Mouse (Mus musculus) cerebellum, adult 18-20 months (tissue): ENCODE measurements around the gene Map3k15.

Experiments used
- DNase-seq, 2 experiments: peaks; one replicate each; pipeline ENCODE4 v3.0.0; 2021

The Map3k15 gene

DNA sequence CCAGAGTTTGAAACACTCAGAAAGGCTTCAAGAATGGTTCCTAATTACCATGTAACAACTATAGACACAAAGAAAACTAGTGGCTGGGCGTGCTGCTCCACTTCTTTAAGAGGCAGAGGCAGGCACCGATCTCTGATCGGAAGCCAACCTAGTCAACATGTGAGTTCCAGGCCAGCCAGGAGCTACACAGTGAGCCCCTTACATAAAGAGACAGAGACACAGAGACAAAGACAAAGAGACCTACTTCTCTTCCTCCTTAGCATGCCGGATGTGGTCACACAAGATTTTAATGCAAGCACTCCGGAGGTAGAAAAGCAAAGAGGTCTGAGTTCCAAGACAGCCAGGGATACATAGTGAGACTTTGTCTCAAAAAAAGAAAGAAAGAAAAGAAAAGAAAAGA, 147.9 kb downstream of the Map3k15 start:
- DNase-seq = no peak

DNA sequence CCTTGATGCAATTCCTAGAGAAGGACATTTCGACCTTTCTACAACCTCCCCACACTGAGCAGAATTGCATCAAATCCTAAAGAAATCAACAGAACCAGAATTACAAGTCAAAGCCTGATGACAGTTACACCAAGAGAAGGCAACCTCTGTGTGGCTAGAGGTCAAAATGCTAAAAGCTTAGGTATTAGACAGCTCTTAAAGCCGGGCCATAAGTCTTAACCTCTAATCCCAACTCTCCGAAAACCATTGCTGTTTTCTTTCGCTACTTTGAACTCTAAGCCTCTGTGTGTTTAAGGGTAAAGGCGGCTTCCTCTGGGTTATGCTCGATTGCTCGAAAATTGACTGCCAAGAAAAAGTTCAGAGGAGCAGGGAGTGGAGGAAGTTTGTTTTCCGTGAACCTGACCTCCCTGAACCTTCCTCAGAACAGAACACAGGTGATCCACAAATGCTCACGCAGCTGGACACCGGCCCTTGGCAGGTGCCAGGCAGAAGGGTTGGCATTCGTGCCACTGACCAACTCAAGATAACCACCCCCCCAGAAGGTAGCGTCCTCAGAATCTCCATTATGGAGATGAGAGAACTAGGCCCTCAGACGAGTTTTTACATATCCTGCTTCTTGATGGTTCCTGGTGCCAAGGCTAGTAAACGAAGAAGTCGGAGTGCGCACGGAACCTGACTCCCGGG, 149.1 kb downstream of the Map3k15 start:
- DNase-seq = peak in 1 of 2 experiments; percentile 32

DNA sequence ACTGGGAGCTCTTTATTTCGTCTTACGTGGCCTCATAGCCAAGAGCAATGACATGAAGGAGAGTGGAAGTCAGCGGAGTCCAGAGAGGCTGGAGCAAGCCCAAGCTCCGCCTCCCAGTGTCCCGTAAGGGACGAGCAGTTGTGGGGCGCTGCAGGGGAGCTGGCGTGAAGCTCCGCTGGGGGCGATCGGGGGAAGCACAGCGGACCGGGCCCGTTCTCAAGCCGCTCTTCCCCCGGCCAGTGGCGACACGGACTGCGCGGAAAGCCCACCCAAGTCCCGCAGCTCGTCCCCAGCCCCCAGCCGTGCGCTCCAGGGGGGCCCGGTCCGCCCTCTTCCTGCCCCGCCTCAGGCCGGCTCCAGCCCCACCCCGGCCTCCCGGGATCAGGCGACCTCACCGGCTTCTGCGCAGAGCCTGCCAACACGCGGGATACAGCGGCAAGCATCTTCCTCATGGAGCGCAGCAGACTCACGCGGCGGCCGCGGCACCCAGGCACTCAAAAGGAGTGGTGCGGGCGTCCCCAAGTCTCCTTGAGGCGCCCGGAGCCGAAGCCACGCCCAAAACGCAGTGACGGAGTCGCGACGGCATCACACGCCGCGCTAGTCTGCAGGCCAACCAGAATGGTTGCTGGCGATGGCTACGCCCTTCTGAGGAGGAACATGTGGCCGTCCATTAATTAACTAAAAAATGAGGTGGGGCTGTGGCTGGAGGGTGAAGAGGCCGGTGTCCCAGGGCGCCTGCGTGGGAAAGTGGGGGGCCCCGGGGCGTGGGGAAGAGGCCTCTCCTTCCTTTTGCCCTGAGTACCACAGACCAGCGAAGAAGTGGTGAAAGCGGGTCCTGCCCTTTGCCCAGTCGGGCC, 149.9 kb downstream of the Map3k15 start, which contains the start of gene Pdha1:
Gene Pdha1, minus strand, starts transcription at position 553 of the 857 bp plus-strand sequence.
- DNase-seq = peak; percentile 82 to 85

DNA sequence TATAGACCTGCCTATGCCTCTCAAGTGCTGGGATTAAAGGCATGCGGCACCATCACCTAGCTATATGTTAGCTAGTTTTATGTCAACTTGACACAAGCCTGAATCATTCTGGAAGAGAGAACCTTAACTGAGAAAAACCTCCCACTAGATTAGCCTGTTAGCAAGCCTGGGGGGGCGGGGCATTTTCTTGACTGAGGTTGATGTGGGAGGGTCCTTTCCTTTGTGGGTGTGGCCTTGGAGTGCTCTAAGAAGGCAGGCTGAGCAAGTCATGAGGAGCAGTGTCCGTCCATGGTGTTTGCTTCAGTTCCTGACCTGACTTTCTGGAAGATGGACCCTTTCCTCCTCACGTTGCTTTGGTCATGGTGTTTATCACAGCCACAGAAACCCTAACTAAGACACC, 158.6 kb downstream of the Map3k15 start:
- no peak for DNase-seq

DNA sequence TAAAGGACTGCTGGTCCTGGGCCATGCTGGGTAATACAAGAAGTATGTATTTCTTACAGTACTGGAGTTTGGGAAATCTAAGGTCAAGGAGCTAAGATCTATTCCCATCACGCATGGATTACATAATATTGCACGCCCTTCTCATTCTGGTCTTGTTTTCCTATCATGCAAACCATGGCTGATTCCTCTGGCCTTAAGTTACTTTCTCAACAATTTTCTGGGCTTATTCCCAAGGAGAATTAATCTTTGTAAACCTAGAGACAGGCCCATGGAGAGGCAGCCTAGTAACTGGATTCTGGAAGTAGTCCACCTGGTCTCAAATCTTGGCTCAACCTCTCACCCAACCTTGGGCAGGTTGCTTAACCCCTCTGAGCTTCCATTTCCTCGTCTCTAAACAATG, 159.2 kb downstream of the Map3k15 start:
- DNase-seq = no peak

DNA sequence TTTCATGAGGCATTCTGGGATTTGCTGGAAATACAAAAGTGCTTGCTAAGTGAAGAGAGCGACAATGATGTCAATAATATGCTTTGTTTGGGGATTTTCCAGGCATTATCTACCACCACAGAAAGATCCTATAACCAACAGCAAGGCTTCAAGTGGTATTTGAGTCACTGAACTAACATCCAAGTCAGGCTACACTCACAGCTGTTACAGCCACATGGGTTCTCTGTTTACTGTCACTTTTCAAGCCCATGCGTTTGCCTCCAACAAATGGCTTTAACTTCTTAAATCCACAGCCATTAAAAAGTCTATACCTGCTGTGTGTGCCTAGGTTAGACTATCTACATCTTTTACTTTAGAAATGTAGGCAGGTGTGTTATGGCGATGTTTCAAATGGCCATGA, 160.6 kb downstream of the Map3k15 start:
- DNase-seq = no peak

DNA sequence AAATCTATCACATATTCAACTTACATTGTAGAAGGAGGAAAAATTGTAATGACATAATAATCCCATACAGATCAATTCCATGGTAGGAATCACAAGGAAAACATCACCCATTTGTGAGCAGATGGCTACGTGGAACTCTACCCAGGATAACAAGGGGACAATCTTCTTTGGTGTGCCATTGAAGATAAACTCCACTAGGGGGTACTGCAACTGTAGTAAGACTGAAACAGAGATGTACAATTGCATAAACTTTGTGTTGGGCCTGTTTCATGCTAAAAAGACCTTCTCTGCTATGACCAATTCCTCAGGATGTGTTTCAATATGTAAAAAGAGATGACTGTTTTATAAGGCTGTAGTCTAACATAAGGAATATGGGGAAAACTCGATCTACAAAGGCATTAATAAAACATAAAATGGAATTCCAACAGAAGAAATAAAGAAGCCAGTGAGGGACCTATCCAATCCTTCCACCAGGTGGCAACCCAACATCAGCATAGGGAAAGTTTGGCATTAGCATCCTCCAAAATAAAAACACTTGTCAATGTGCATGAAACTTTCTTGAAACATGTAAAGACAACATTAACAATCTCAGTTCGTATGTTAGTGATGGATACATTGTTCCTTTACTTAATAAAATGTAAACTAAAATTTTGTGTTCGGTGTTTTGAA, 165.0 kb downstream of the Map3k15 start:
- no peak for DNase-seq

DNA sequence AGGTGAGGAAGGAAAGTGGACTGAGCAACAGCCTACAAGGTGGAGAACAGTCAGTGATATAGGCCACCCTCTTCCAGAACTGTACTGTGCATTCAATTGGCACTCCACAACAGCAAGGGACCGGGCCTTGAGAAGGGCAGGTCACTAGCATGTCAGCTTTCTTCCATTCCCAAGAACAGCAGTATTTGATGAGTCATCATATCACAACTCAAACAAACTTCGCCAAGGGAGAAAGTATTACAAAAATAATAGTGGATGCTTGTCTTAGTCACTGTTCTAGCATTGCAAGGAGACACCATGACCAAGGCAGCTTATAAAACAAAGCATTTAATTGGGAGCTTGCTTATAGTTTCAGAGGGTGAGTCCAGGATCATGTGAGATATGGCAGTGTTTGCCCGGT, 176.0 kb downstream of the Map3k15 start:
- no peak for DNase-seq

DNA sequence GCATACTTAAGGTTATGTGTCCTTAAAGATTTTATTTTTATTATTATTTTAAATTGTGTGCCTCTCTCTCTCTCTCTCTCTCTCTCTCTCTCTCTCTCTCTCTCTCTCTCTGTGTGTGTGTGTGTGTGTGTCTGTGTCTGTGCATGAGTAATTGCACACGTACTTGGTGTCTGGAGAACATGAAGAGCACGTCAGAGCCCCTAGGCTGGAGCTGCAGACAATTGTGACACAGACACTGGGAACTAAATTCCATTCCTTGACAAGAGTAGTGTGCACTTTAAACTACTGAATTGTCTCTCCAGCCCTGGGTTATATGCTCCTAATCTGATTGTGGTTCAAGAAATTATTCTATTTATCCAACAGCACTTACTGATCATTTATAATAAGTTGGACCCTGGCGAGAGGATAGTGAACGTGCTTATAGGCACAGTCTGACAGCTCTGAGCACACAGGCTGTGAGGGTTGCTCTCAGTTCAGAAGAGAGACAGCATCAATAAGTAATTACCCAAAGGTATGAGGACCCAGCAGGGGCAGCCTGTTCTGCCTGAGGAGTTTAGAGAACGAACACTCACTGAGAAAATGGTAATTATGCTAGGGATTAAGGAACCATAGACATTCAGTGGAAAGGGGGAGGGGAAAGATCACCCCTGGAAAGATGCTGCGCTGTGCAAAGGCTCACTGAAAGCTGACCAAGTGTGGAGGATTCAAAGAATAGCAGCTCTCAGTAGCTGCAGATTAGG, 178.2 kb downstream of the Map3k15 start:
- DNase-seq = no peak

DNA sequence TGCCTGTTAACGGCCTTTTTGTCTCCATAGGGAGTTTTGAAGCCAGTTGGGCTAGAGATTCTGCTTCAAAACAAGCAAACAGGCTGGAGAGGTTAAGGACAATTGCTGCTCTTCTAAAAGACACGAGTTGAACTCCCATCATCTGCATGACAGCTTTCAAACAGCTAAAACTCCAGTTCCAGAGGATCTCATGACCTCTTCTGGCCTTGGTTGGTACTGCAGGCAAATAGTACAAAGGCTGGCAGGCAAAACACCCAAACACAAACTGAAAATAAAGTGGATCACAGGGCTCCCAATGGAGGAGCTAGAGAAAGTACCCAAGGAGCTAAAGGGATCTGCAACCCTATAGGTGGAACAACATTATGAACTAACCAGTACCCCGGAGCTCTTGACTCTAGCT, 181.9 kb downstream of the Map3k15 start:
- peak; percentile 54 to 67 for DNase-seq
